Mouse (Mus musculus) gastrocnemius, postnatal 4 days (tissue): ENCODE data around the gene 1700019A02Rik. TPM values are rescaled to one million over a fixed set of nuclear protein-coding genes. Genes with fewer than 3 reads are reported as not detected.

Source experiments
- DNase-seq, 2 experiments: peaks; one replicate each; pipeline ENCODE4 v3.0.0; 2021 to 2022; ENCODE audit warnings: low spot score in 2 of 2, mixed read lengths in 2 of 2
- long read RNA-seq, 2 experiments: library from polyadenylated mRNA; stranded (forward); transcript quantifications; one replicate each; pipeline ENCODE4 v2.0.0; 2021
- total RNA-seq, 2 experiments: library from RNA; stranded (reverse); gene quantifications; 2 replicates each; pipeline ENCODE4 v1.2.3; 2021

The 1700019A02Rik gene
- total RNA-seq = not detected
- long read RNA-seq, experiment 1 = 0 reads
- long read RNA-seq, experiment 2, partial matches to known transcripts = 0 of 1 reads
- long read RNA-seq, experiment 2, other reads (novel, unspliced or antisense) = 1 of 1 reads

GRCm38 (mm10) chr1:53187536-53187935 is at the start of gene 1700019A02Rik:
TSS of gene 1700019A02Rik (minus strand) at chr1:53187636.
- no peak for DNase-seq

- no peak for DNase-seq
Measured at GRCm38 (mm10) chr1:53226063-53226462, 38.6 kb upstream of the 1700019A02Rik start.

- DNase-seq = no peak
Measured at GRCm38 (mm10) chr1:53225616-53226015, 38.2 kb upstream of the 1700019A02Rik start.

GRCm38 (mm10) chr1:53224775-53225174 is 37.3 kb upstream of the 1700019A02Rik start:
- DNase-seq = no peak

GRCm38 (mm10) chr1:53210136-53210535 is 22.7 kb upstream of the 1700019A02Rik start:
- no peak for DNase-seq

- DNase-seq = no peak
Measured at GRCm38 (mm10) chr1:53203902-53204301, 16.5 kb upstream of the 1700019A02Rik start.

GRCm38 (mm10) chr1:53201630-53202199 is 14.3 kb upstream of the 1700019A02Rik start:
- no peak for DNase-seq

GRCm38 (mm10) chr1:53194536-53194935 is 7.1 kb upstream of the 1700019A02Rik start:
- no peak for DNase-seq

GRCm38 (mm10) chr1:53191234-53191633 is 3.8 kb upstream of the 1700019A02Rik start:
- DNase-seq = no peak

GRCm38 (mm10) chr1:53189620-53190019 is 2.2 kb upstream of the 1700019A02Rik start:
- no peak for DNase-seq

- DNase-seq = no peak
Measured at GRCm38 (mm10) chr1:53186301-53186700, 1.1 kb downstream of the 1700019A02Rik start.

GRCm38 (mm10) chr1:53157715-53158114 is 29.7 kb downstream of the 1700019A02Rik start:
- DNase-seq = no peak

GRCm38 (mm10) chr1:53123066-53123465 is 64.4 kb downstream of the 1700019A02Rik start:
- no peak for DNase-seq

GRCm38 (mm10) chr1:53110561-53110960 is 76.9 kb downstream of the 1700019A02Rik start:
- no peak for DNase-seq

Other genes starting within 250 kb of the 1700019A02Rik start
- 1 to 10 TPM; 1.7 to 2.5 TPM for gene 1700019D03Rik, start 167.5 kb downstream of the 1700019A02Rik start, total RNA-seq
- 10 to 100 TPM; 68.6 to 81.2 TPM for gene Mstn, start 126.0 kb downstream of the 1700019A02Rik start, total RNA-seq
- gene Pms1, start 109.4 kb upstream of the 1700019A02Rik start, total RNA-seq = 10 to 100 TPM; 11.6 to 14.6 TPM
- gene Ormdl1, start 109.5 kb upstream of the 1700019A02Rik start, total RNA-seq = 1 to 10 TPM; 6.1 to 6.7 TPM
- gene Gm28778, start 109.5 kb upstream of the 1700019A02Rik start, total RNA-seq = 1 to 10 TPM in 1 of 2 experiments, not detected in 1; 1.1 TPM
- gene Osgepl1, start 126.0 kb upstream of the 1700019A02Rik start, total RNA-seq = 10 to 100 TPM; 12.6 to 16.5 TPM
- gene Asdurf, start 165.0 kb upstream of the 1700019A02Rik start, total RNA-seq = 1 to 10 TPM; 8.0 to 8.9 TPM
- gene Gm28551, start 165.0 kb upstream of the 1700019A02Rik start, total RNA-seq = not detected
- 10 to 100 TPM; 52.2 to 54.7 TPM for gene Asnsd1, start 165.1 kb upstream of the 1700019A02Rik start, total RNA-seq